Mouse (Mus musculus): ENCODE results near the gene Cdh13. TPM values are rescaled to one million over a fixed set of nuclear protein-coding genes. Genes with fewer than 3 reads are reported as not detected.

Gene Cdh13
- polyA plus RNA-seq, 1 experiment from 2014 or later: 159 TPM

DNA sequence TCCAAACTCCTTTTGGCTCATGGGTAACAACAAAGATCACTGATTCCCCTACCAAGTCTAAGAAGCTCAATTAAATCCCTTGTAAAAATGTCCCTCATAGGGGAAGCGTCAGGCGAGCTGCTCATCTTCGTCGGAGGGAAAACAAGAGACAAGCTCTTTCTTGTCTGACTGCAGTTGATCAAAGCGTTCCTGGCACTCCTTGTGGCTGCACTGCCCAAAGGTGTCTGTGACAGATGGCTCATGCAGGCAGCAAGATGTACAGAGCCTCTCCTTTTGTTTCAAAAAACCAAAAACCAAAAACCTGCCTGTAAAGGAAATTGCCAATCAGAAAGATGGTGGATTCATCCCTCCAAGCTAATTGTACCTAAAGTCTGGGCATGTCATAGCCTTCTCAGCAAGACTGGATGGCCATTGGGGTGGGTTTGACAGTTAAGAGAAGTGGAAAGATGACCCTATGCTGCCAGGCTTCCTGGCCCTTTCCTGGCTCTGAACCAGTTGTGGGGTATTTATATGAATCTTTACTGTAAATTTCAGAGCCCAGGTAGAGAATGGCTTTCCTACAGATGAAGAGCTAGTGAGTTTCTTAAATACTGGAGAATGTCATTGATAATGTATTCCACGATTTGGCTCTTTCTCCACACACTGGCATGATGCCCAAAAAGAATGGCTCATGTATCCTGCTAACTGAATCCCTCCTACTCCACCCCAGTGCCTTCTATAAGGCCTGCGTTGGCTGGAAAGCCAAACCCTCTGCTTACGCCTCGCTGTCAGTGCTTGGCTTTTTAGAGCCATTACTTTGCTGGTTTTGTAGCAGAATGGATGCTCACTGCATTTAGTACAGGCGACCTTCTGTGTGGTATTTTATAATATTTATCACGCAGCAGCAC lies 596.6 kb downstream of the Cdh13 start:
- peaks cover 2% of the 10 kb centered on the region; the same call in 1 of the 2 replicates for H3K4me1 ChIP-seq (ENCODE audit: control insufficient read depth, insufficient read depth, low read length)
- no peak overlapping the region for H3K4me2 ChIP-seq (ENCODE audit: low read length)
- H3K27me3 ChIP-seq (ENCODE audit: control insufficient read depth, insufficient read depth, low read depth, low read length): no peaks in the 10 kb centered on the region
- H3K4me3 ChIP-seq (ENCODE audit: low read depth, low read length): no peak overlapping the region
- no peak for ATAC-seq
- no peaks in the 10 kb centered on the region for H3K36me3 ChIP-seq (ENCODE audit: control insufficient read depth, insufficient read depth, low read length)
- no peak overlapping the region for H3K27ac ChIP-seq (ENCODE audit: low read length)
- no peak overlapping the region for H3K9ac ChIP-seq (ENCODE audit: low read depth, low read length)
- no peaks in the 10 kb centered on the region for H3K9me3 ChIP-seq (replicated peaks; ENCODE audit: control insufficient read depth, low read length, poor library complexity, severe bottlenecking)
- WGBS: 73% methylated on average over 11 of the region's 11 CpGs

DNA sequence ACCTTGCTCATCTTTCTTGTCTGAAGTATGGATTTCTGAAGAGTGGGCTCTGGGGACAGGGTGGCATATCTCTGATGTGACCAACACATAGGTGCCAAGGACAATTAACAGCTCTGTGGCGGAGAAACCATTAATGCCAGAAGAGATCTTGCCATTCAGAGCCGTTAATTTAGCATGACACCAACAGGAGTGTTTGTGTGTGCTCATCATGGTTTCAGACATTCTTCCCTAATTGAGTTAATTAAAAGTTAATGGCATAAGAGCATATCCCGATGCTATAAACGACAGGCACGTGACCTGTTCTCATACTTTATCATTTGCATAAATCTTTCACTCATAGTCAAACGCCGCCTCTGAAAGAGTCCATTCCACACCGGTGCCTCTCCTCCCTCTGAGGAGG lies 600.8 kb downstream of the Cdh13 start:
- no peaks in the 10 kb centered on the region for H3K36me3 ChIP-seq (ENCODE audit: control insufficient read depth, insufficient read depth, low read length)
- H3K4me1 ChIP-seq (ENCODE audit: control insufficient read depth, insufficient read depth, low read length): peaks cover 2% of the 10 kb centered on the region
- no peak overlapping the region for H3K4me2 ChIP-seq (ENCODE audit: low read length)
- ATAC-seq: no peak
- no peaks in the 10 kb centered on the region for H3K27me3 ChIP-seq (ENCODE audit: control insufficient read depth, insufficient read depth, low read depth, low read length)
- no peak overlapping the region for H3K9ac ChIP-seq (ENCODE audit: low read depth, low read length)
- H3K4me3 ChIP-seq (ENCODE audit: low read depth, low read length): no peak overlapping the region
- no peaks in the 10 kb centered on the region for H3K9me3 ChIP-seq (replicated peaks; ENCODE audit: control insufficient read depth, low read length, poor library complexity, severe bottlenecking)
- no peak overlapping the region for H3K27ac ChIP-seq (ENCODE audit: low read length)
- WGBS: 69% methylated on average over 8 of the region's 8 CpGs

DNA sequence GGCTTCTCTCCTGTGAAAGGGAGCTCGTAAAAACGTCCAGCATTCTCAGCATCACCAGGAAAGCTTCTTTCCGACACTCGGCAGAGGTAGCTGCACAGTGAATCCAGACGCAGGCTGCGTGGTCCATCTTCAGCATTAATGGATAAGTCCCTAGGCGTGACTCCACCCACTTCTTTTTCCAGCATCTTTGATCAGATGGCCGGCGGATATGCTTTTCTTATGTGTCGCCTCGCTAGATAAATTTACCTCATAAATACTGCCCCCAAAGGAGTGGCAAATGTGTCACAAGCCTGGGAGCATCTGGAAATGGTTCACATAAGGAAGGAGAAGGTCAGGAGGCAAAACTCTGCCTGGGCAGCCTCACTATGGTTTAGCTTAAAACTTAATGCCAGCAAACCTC lies 601.5 kb downstream of the Cdh13 start:
- no peak overlapping the region for H3K9ac ChIP-seq (ENCODE audit: low read depth, low read length)
- H3K27ac ChIP-seq (ENCODE audit: low read length): no peak overlapping the region
- H3K9me3 ChIP-seq (replicated peaks; ENCODE audit: control insufficient read depth, low read length, poor library complexity, severe bottlenecking): no peaks in the 10 kb centered on the region
- 84% methylated on average over 11 of the region's 11 CpGs for WGBS
- H3K4me3 ChIP-seq (ENCODE audit: low read depth, low read length): no peak overlapping the region
- ATAC-seq: no peak
- no peaks in the 10 kb centered on the region for H3K27me3 ChIP-seq (ENCODE audit: control insufficient read depth, insufficient read depth, low read depth, low read length)
- no peaks in the 10 kb centered on the region for H3K36me3 ChIP-seq (ENCODE audit: control insufficient read depth, insufficient read depth, low read length)
- H3K4me2 ChIP-seq (ENCODE audit: low read length): no peak overlapping the region
- no peaks in the 10 kb centered on the region; the same call in 1 of the 2 replicates for H3K4me1 ChIP-seq (ENCODE audit: control insufficient read depth, insufficient read depth, low read length)

DNA sequence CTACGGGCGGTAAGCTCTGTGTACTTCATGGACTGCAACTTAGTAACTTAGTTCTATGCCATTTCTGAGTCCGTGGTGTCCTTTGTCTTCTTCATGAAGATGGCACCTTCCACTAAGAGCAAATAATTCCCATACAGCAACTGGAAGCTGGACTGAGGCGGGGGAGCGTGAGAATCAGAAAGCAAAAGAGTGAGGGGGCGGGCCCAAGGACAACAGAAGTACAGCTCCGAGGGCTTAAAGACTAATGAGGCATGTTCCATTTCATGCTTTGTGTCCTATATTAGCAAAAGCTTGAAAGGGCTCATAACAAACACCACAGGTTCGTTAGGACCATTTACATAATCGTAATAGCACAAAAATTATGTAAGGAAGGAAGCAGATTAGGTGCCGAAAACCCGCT lies 618.9 kb downstream of the Cdh13 start:
- H3K9me3 ChIP-seq (replicated peaks; ENCODE audit: control insufficient read depth, low read length, poor library complexity, severe bottlenecking): no peaks in the 10 kb centered on the region
- H3K27ac ChIP-seq (ENCODE audit: low read length): no peak overlapping the region
- H3K4me2 ChIP-seq (ENCODE audit: low read length): no peak overlapping the region
- H3K9ac ChIP-seq (ENCODE audit: low read depth, low read length): no peak overlapping the region
- no peaks in the 10 kb centered on the region for H3K36me3 ChIP-seq (ENCODE audit: control insufficient read depth, insufficient read depth, low read length)
- no peak overlapping the region for H3K4me3 ChIP-seq (ENCODE audit: low read depth, low read length)
- ATAC-seq: no peak
- H3K27me3 ChIP-seq (ENCODE audit: control insufficient read depth, insufficient read depth, low read depth, low read length): no peaks in the 10 kb centered on the region
- WGBS: 78% methylated on average over 11 of the region's 11 CpGs
- H3K4me1 ChIP-seq (ENCODE audit: control insufficient read depth, insufficient read depth, low read length): no peaks in the 10 kb centered on the region

DNA sequence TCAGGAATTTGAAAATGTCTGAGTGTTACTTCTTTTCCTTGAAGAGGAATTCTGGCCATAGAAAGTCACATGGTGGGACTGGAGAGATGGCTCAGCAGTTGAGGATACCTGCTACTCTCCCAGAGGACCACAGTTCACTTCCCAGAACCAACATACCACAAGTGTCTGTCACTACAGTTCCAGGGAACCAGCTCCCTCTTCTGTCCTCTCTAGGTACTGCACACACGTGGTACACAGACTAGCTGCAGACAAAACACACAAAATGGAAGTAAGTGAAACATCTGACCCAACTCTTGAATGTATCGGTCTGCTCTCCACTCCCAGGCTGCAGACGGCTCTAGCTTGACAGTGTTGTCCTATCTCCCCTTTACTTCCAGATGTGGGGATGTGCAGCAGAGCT lies 633.0 kb downstream of the Cdh13 start:
- H3K27me3 ChIP-seq (ENCODE audit: control insufficient read depth, insufficient read depth, low read depth, low read length): no peaks in the 10 kb centered on the region
- H3K4me2 ChIP-seq (ENCODE audit: low read length): no peak overlapping the region
- H3K4me1 ChIP-seq (ENCODE audit: control insufficient read depth, insufficient read depth, low read length): peaks cover 3% of the 10 kb centered on the region; the same call in 1 of the 2 replicates
- no peaks in the 10 kb centered on the region for H3K36me3 ChIP-seq (ENCODE audit: control insufficient read depth, insufficient read depth, low read length)
- no peak overlapping the region for H3K27ac ChIP-seq (ENCODE audit: low read length)
- no peak for ATAC-seq
- H3K9ac ChIP-seq (ENCODE audit: low read depth, low read length): no peak overlapping the region
- WGBS: 91% methylated on average over 3 of the region's 3 CpGs
- no peak overlapping the region for H3K4me3 ChIP-seq (ENCODE audit: low read depth, low read length)
- no peaks in the 10 kb centered on the region; the same call in 1 of the 2 replicates for H3K9me3 ChIP-seq (replicated peaks; ENCODE audit: control insufficient read depth, low read length, poor library complexity, severe bottlenecking)

DNA sequence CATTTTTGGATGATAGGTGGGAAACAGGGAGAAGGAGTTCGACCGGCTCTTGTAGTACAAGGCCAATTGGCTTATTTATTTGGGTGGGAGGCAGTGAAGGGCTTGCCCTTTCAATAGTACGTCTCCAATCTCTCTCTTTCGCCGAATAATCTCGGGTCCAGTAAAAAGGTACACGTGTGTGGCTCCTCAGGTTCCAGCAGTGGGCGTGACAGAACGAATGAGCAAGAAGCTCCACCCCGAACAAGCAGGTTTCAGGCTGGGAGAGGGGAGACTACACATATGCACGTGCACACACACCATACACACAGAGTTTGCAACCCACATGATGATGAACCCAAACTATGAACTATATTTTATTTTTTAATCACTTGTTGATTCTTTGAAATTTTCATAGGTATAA lies 653.9 kb downstream of the Cdh13 start:
- H3K4me3 ChIP-seq (ENCODE audit: low read depth, low read length): no peak overlapping the region
- no peaks in the 10 kb centered on the region for H3K27me3 ChIP-seq (ENCODE audit: control insufficient read depth, insufficient read depth, low read depth, low read length)
- H3K4me2 ChIP-seq (ENCODE audit: low read length): no peak overlapping the region
- no peak overlapping the region for H3K9ac ChIP-seq (ENCODE audit: low read depth, low read length)
- H3K4me1 ChIP-seq (ENCODE audit: control insufficient read depth, insufficient read depth, low read length): 0 out of 2 replicates have a peak, but pooled peaks cover 4% of the 10 kb centered on the region
- no peak for ATAC-seq
- no peak overlapping the region for H3K27ac ChIP-seq (ENCODE audit: low read length)
- no peaks in the 10 kb centered on the region for H3K36me3 ChIP-seq (ENCODE audit: control insufficient read depth, insufficient read depth, low read length)
- no peaks in the 10 kb centered on the region for H3K9me3 ChIP-seq (replicated peaks; ENCODE audit: control insufficient read depth, low read length, poor library complexity, severe bottlenecking)
- 23% methylated on average over 11 of the region's 11 CpGs for WGBS

DNA sequence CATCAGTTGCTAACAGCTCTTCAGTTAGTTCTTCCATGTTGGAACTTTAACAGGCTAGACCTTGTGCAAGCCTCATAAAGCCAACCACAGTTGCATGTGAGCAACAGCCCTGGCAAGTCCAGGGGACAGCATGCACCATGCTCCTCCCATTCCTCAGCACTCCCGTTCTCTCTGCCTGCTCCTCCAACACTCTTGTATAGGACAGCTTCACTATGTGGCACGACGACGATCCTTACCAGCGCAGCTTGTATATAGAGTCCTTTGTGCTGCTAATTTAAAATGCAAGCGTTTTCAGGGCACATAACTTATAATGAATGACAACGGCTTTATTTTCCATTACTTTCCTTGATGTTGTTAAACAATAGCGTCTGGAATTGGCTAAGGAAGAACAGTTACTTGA lies 654.5 kb downstream of the Cdh13 start:
- no peak overlapping the region for H3K4me3 ChIP-seq (ENCODE audit: low read depth, low read length)
- 0 out of 2 replicates have a peak overlapping the region, but pooled peaks have one; percentile 2 for H3K4me2 ChIP-seq (ENCODE audit: low read length)
- H3K27ac ChIP-seq (ENCODE audit: low read length): no peak overlapping the region

DNA sequence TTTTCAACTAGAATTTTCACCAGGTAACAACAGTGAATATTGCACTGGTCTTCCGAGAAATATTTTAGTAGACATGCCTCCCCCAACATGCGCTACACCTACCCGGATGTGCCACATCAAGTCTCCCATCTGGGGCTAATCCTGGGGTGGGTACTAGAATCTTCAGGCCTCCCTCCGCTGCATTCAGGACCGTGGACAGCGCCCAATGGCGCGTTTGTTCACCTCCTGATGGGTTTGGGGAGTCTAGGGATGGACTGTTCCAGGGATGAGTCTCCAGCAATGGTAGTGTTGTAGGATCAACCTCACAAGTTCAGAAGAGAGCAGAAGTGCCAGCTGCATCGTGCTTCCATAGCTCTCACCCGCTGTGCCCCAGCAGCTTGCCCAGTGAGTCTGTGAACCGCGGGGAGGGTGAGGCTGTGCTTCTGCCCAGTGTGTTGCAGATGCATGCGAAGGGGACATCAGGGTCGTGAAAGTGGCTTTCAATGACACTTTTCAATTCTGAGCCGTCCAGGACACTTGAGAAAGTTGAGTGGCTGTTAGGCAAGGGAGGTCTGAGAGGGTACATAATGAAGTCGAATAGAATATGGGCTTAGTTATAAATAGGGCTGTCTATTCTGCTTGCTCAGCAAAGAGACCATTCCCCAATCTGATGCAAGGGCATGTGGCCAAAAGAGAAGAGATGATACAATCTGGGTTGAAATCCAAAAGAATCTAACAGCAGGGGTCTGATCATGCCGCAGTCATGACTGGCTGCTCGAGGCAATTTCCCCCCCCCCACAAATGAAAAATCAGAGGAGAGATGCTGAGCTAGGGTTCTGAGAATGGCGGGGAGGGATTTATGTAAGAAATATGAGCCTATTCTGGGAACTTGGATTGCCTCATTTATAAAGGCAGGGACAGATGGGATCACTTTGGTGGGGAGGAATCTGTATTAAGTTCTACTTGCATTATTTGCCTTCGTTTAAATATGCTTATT lies 668.5 kb downstream of the Cdh13 start:
- WGBS: 57% methylated on average over 20 of the region's 20 CpGs
- ATAC-seq: no peak
- Histone ChIP-seq H3K9ac (ENCODE audit: low read depth, low read length) (no peak overlapping the region), H3K36me3 (ENCODE audit: control insufficient read depth, insufficient read depth, low read length) (no peaks in the 10 kb centered on the region), H3K27ac (ENCODE audit: low read length) (no peak overlapping the region), H3K9me3 (replicated peaks; ENCODE audit: control insufficient read depth, low read length, poor library complexity, severe bottlenecking) (no peaks in the 10 kb centered on the region), H3K4me2 (ENCODE audit: low read length) (no peak overlapping the region), H3K4me3 (ENCODE audit: low read depth, low read length) (no peak overlapping the region), H3K4me1 (ENCODE audit: control insufficient read depth, insufficient read depth, low read length) (no peaks in the 10 kb centered on the region), H3K27me3 (ENCODE audit: control insufficient read depth, insufficient read depth, low read depth, low read length) (no peaks in the 10 kb centered on the region)

More for the DNA sequence above, 654.5 kb downstream of the Cdh13 start:
- Histone ChIP-seq H3K9ac (ENCODE audit: low read depth, low read length) (no peak overlapping the region), H3K36me3 (ENCODE audit: control insufficient read depth, insufficient read depth, low read length) (no peaks in the 10 kb centered on the region), H3K27me3 (ENCODE audit: control insufficient read depth, insufficient read depth, low read depth, low read length) (no peaks in the 10 kb centered on the region), H3K4me1 (ENCODE audit: control insufficient read depth, insufficient read depth, low read length) (0 out of 2 replicates have a peak, but pooled peaks cover 4% of the 10 kb centered on the region), H3K9me3 (replicated peaks; ENCODE audit: control insufficient read depth, low read length, poor library complexity, severe bottlenecking) (no peaks in the 10 kb centered on the region)
- WGBS: 20% methylated on average over 8 of the region's 8 CpGs
- 0 out of 2 replicates have a peak, but pooled peaks have one; percentile 39 for ATAC-seq

Data from midbrain, embryonic 16.5 days (tissue).